Mouse (Mus musculus) CD4-positive, CD25-positive, alpha-beta regulatory T cell, adult 2 months (primary cell): ENCODE data around the gene Gm49322.
A peak's percentile ranks its signal among the peaks of the same experiment; 100 is the strongest.

Source experiments
- DNase-seq: peaks from one replicate; pipeline ENCODE4 v3.0.0-alpha.2; 2012; ENCODE audit warnings: low read depth, low spot score

Gm49322 gene

DNA sequence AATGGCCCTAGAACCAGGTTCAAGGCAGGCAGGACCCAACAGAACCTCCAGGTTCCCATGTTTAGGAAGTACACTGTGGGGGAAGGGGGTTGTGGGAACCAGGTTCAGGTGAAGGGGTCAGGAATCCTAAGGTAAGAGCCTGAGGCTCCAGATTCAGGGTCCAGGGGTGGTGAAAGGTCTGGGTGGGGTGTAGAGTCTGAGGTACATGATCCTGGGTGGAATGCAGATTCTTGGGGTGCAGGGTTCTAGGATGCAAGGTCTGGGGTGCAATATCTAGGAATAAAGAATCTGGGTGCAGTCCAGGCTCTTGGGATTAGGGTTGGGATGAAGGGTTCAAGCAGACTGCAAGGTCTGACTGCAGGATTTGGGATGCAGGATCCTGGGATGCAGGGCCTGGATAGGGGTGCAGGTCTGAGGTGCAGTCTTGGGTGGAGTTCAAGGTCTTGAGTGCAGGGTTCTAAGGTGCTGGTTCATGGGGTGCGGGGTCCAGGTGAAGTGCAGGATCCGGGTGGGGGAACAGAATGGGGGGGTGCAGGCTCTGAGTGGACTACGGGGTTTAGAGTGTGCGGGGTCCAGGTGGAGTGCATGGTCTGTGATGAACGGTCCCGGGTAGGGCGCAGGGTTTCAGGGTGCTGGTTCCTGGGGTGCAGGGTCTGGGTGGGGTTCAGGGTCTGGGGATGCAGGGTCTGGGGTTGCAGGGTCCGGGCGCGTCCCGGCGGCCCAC lies 49.7 kb downstream of the Gm49322 start:
- no peak for DNase-seq

DNA sequence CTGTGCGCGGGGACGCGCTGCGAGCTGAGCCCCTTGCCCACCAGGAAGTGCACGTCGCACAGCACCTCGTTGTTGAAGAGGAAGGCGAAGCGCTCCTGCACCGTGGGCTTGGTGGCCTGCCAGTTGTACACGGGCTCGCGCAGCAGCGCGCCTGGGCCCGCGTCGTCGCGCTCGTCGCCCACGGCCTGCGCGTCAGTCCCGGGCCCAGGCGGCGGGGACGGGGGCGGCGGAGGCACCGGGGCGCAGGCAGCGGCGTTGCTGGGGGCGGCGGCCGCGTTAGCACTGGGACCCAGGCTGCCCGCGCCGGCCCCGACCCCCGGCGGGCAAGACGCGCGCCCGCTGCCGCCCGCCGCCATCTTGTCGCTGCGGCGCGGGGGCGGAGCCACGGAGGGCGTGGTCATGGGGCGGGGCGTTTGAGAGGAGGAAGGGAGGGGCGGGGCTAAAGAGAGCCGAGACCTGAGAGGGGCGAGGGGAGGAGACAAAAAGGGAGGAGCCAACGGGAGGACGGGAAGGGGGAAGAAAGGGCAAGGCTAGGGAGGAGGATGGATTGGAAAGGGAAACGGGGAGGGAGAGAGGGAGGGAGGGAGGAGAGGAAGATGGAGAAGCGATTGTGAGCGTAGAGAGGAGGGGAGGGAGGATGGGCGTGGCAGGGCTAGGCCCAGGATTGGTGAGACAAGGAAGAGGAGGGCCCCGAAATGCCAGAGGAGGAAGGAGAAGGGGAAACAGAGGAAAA lies 50.5 kb downstream of the Gm49322 start:
- DNase-seq: peak; percentile 97

DNA sequence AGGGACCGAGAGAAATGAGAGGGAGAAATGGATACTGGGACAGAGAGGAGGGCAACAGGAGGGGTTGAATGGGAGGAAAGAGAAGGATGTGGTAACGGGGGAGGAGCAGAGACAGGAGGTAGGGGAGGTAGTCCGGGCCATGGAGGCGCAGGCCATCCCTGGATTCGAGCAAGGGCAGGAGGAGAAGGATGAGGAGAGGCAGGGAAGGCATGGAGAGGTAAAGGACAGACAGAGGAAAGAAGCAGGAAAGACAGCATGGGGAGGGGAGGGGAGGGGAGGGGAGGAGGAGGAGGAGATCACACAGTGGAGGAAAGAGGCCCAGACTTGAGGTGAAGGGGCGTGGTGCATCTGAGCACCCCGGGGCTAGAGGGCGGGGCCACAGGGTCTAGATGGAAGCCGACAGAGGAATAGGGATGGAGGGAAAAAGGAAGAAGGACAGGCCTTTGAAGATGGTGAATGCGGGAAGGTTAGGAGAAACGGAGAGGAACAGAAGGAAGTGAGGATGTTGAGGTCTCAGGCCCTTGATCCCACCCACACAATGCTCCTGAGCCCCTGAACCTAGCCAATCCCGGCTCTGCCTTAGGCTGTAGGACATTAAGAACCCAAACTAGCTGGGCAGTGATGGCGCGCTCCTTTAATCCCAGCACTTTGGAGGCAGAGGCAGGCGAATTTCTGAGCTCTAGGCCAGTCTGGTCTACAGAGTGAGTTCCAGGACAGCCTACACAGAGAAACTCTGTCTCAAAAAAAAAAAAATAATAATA lies 51.2 kb downstream of the Gm49322 start, which contains the start of gene Btbd2:
Btbd2 (minus strand) TSS at position 209 of the 761 bp plus-strand sequence.
- peak; percentile 51 for DNase-seq

DNA sequence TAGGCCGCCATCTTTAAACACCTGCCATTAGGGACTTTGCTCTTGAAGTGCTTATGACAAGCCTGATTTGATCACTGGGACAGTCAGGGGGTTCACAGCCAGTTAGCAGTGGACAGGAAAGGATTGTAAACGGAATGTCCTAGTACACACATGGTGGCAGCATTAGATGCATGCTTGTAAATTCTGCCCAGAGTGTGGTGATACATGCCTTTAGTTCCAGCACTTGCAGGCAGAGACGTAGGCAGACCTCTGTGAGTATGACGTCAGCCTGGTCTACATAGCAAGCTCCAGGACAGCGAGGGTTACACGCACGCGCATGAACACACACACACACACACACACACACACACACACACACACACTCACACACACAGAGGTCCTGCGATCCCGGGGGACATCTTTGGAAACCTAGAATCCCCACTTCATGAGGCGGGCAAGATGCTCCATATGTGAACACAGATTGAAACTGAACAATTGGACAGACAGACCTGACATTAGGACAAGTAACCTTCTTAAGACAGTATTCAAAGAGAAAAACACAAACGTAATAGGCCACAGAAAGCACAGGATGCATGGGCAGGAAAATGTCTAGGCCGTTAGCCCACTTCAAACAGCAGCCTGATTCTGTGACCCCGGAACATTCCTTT lies 52.5 kb downstream of the Gm49322 start:
- DNase-seq: peak; percentile 78

DNA sequence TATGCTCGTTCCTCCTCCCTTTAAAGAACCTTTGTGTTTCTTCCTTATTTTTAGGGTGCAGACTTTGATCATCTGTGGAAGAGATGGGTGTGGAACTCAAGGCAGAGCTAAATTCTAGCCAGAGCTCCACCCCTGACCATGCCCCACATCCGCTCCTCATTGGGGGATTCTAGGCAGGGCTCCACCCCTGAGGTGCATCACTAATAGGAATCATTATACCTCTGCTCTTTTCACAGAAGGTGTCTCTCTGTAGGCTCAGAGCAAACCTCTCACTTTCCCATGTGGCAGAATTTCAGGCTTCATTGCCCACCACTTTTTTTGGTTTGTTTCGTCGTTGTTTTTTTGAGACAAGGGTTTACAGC lies 53.0 kb downstream of the Gm49322 start:
- peak; percentile 78 for DNase-seq

DNA sequence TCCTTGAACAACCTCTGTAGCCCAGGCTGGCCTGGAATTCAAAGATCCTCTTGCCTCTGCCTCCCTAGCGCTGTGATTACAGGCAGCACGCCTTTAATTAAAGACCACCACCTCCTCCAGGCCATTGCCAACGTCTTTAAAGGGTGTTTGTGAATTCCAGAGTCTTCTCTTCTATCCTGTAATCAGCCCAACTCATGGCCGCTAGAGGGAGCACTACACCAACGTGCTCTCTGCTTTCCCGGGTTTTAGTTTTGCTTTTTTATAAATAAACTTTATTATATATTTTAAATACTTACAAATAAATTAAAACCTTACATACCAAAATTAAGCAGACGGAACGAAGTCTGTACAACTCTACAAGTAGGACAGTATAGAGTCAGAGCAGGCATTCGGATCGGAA lies 53.4 kb downstream of the Gm49322 start:
- peak; percentile 85 for DNase-seq

DNA sequence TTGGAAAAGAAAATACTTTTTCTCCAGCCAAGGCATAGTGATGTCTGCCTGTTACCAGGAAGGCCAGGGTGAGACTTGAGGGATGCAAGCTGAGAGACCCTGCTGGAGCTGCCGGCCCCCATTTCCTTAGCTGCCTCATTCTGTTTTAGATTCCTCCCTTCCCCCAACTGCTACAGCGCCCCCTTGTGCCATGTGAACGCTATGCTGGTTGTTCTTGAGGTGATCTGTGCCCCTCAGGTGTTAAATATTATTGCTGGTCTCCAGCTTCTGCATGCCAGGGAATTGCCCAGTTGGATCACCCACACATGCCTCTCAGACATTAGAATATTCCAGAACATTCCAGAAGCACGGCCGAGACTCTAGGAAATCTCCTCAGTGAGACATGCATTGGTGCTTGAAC lies 55.3 kb downstream of the Gm49322 start:
- peak; percentile 87 for DNase-seq

DNA sequence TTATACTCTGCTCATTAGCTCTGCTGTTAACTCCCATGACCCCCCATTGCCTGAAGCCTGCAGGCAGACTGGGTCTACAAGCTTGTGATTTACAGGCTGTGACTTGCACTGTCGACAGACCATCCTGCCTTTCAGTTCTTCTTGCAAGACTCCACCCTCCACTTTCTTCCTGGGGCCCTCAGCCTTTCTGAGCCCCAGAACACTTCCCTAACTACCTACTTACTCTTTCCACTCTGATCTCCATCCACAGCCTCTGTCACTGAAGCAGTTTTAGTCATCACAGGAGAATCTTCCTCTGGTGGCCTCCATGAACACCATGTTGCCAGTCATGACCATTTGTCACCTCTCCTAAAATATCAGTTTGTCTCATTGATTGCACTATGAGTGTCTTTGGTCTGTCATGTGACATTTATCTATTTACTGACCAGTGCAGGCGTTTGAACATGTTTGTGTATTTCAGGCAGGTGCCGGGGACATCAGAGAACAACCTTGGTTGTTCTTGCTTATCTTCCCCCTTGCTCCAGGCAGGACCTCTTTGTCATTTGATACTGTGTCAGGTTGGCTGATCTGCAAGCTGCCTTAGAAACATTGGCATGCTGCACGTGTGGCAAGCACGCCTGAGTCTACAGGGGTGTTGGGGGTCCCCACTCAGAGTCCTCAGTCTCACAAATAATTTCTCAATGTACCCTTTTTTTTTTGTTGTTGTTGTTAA lies 57.8 kb downstream of the Gm49322 start:
- peak; percentile 51 for DNase-seq

DNA sequence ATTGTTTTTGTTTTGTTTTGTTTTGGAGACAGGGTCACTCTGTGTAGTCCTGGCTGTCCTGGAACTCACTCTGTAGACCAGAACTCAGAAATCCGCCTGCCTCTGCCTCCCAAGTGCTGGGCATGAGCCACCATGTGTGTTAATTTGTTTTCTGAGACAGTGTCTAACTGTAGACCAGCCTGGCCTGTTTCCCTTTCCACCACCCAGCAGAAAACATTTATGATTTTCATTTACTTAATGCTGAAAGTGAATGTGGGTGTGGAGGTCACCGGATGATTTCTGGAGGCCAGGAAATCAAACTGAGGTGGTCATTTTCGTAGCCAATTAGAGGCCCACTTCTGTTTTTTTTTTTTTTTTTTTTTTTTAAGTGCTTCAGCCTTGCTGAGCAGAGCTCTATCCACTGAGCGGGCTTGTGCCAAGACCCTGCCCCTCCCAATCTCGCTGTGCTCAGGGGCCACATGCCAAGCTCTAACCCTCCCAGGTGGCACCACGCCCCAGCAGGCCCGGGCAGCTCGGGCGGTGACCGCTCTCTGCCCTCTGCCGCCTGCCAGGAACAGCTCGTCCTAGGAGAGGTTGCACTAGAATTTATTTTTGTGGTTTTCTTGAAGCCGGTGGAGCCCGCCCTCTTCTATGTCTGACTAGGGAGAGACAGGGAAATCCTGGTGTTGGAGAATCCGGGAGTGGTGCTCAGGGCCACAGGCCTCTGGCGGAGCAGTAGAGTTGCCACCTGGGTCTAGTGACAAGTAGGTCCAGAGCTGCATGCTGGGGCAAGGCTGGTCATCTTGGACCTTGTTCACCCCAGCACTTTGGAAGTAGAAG lies 58.6 kb downstream of the Gm49322 start:
- peak; percentile 52 for DNase-seq

DNA sequence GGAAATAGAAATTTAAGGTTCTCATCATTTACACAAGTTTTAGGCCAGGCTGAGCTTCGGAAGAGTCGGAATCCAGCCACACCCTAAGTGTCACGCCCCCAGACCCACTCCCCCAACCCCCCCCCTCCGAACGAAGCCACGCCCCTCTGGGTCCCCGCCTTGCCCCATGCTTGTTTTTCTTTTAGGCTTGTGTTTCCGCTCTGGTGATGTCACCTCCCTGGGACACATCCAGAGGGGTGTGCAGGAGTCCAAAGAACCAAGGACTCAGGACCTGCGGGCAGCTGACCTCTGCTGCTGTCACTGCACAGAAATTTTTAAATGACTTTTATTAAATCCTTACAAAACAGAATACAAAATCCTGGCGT lies 59.2 kb downstream of the Gm49322 start:
- peak; percentile 70 for DNase-seq
